Mouse (Mus musculus) skeletal muscle tissue, adult 2 months (tissue): ENCODE results near the gene Ralgds.
A peak's percentile ranks its signal among the peaks of the same experiment; 100 is the strongest.

Source experiments
- DNase-seq: peaks from one replicate; pipeline ENCODE4 v3.0.0-alpha.2; 2012; ENCODE audit warnings: low read depth, low spot score

Gene Ralgds

DNA sequence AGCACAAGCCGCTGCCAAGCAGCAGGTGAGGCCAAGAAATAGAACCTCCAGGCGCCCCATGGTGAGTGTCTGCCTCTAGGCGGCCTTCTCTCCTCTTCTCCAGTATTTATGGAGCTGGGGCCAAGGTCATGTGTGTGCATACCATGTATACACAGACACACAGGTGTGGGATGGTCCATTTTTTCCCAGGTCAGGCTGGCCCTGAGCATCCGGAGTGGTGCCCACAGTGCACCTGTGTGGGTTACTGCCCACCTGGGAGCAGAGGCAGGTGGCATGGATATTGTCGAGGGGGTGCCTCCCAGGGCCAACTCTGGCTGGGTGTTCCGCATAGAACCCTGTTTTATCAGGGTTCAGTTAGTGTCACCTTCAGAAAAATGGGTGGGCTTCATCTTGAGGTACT lies 50.4 kb downstream of the Ralgds start, which contains the start of gene Cel:
Cel (minus strand) TSS at position 101 of the 400 bp plus-strand sequence.
- no peak for DNase-seq

GRCm38 (mm10) chr2:28563830-28564229 lies 50.9 kb downstream of the Ralgds start:
- no peak for DNase-seq

DNA sequence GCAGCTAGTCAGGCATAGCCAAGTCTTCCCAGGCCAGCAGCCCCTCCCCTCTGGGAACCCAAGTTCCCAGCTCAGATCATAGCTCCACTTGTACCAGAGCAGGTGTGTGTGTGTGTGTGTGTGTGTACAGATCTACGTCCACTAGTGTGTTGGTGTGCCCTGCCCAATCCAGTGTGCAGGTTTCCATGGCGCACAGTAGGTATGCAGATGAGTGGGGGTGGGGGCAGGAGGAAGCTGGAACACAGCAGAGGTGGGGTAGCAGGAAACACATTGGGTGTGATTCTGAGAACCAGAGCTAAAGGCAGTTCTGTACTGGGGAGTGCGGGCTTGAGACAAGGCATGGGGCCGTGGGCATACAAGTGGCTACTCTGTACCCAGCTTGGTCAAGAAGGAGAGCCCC lies 51.5 kb downstream of the Ralgds start:
- no peak for DNase-seq

GRCm38 (mm10) chr2:28566545-28566944 lies 53.6 kb downstream of the Ralgds start:
- DNase-seq = no peak

DNA sequence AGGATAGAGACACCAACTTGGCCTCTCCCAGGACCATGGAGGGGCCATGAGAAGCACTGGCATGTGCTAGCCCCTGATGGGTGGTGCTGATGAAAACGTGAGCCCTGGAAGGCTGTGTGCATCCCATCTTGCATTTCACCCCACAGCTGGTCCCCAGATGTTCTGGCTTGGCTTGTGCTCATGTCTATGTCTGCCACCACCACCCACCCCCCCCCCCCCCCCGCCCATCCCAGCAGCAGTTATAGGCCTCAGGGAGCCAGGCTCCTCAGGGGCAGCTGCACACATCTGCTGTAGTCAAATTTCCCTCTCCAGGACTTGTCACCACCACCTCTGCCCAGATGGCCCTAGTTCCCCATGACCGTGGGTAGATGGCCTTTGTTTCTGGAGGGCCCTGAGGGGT lies 57.0 kb downstream of the Ralgds start:
- no peak for DNase-seq

DNA sequence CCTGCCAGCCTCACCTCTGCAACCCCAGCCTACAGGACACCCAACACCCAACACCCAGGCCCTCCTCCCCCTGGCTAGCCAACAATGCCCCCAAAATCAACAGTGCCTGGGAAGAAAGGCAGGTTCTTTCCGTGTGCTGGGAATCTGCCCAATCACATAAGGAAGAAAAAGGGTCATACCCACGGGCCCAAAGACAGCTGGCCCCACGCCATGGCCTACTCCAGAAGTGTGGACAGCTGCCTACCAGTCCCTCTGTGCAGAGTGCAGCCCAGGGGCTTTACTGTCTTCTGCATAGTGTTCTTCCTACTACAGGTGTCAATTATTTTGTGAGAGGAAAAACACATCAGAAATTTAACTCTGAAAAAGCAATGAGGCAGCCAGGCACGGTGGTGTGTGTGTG lies 62.4 kb downstream of the Ralgds start:
- DNase-seq = no peak

- DNase-seq = no peak
Measured at GRCm38 (mm10) chr2:28576815-28577214, 63.9 kb downstream of the Ralgds start.

DNA sequence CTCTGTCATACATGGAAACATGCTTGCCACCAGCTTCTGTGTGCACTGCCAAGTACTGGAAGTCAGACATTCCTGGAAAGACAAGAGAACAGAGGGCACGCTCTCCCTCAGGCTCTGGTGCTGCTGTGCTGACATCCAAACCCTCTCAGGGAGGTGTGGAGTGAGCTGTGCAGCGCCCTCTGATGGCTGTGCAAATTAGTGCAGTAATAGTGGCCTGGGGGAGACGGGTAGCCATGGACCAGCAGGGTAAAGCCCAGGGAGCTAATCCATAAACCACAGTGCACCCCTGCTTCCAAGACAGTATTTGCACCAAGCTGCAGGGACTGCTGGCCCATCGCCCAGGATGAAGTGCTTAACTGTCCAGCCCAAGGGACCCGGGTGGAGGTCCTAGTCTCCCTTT lies 65.1 kb downstream of the Ralgds start:
- DNase-seq = no peak

- DNase-seq = peak; percentile 75
Measured at GRCm38 (mm10) chr2:28582647-28583353, 69.9 kb downstream of the Ralgds start.

DNA sequence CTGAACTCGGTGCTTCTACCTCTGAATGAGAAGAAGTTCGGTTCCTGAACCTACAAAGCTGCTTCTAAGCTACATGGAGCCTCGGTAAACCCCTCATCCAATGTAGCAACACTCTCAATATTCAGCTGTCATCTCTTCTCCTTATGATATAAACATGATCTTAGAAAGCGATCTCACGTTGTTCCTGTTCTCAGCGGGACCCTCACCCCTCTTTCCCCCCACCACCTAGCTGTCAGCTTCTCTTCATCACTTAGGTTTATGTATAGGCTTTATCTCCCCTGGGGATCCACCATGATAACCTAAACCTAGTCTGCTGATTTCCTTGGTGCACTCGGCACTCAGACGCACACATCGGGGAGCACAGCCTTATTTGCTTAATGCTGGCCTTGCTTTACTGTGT lies 70.7 kb downstream of the Ralgds start, which contains the start of gene Gtf3c5:
Gtf3c5 (minus strand) TSS at position 101 of the 400 bp plus-strand sequence.
- no peak for DNase-seq

- DNase-seq = peak; percentile 80
Measured at GRCm38 (mm10) chr2:28585043-28585571, 72.2 kb downstream of the Ralgds start.

DNA sequence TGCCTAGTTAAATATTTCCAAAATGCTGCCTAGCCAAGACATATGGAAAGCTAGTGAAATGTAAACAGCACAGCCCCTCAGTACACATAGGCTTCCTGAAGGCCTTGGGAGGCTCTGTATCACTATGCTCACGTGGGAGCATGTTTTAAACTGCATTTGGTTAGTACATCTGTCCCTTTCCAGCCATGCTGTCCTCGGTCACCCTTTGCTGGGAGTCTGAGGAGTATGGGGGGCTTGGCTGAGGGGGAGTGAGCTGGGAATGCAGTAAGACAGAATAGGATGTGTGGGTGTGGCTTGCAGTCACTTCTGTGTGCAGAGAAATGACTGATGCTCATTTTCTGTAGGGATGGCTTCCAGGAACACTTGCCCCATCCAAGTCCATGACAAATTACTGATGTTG lies 72.8 kb downstream of the Ralgds start:
- DNase-seq = no peak

DNA sequence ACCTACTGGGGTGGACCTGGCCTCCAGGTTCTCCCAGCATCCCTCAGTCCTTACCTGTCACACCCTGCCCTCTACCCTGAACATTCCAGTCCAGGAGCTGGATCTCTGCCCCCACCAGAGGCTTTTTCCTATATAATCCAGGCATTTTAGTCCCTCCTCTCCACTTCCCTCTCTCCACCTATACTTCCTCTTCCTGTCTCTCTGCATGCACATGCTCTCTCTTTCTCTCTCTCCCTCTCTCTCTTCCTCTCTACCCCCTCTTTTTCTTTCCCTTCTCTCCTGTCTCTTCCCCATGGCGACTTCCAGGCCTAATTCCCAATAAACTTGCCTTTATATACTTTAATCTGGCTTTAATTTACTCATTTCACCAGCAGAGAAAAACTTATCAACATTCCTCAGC lies 75.6 kb downstream of the Ralgds start:
- DNase-seq = no peak

DNA sequence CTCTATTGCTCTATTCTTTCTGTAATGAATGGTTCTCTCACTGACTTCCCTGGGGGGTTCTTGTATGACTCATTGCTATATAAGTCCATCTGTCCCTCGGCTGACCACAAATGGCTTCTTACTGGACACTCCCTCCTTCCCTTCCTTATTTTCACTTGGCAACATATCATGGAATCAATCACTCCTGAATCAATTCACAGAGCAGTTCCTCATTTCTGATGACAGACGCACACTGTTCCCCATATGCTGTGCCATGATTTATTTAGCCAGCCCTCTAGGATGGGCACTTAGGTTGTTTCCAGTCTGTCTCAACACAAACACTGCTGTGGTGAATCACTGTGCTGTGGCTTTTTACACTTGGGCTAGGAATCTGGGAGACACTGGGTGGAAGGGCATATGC lies 78.6 kb downstream of the Ralgds start:
- peak; percentile 43 for DNase-seq

DNA sequence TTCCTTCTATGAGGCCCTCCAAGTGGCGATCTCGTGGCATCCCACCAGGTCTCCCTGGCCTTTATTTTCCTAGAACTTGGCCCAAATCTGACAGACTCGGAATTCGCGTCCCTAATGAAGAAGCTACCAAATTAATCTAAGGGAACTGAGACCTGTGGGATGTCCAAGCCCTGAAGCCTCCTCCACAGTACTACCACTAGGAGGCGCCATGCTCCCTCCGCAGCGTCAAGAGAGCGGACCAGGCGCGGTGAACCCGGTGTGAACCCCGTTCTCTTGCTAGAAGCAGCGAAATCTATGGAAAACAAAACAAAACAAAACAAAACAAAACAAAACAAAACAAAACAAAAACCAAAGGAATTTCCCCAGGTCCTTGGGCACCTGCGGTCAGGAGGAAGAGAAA lies 79.9 kb downstream of the Ralgds start:
- DNase-seq = peak; percentile 34

GRCm38 (mm10) chr2:28596021-28596420 lies 83.1 kb downstream of the Ralgds start:
- DNase-seq = no peak

- DNase-seq = no peak
Measured at GRCm38 (mm10) chr2:28596998-28597397, 84.1 kb downstream of the Ralgds start.

DNA sequence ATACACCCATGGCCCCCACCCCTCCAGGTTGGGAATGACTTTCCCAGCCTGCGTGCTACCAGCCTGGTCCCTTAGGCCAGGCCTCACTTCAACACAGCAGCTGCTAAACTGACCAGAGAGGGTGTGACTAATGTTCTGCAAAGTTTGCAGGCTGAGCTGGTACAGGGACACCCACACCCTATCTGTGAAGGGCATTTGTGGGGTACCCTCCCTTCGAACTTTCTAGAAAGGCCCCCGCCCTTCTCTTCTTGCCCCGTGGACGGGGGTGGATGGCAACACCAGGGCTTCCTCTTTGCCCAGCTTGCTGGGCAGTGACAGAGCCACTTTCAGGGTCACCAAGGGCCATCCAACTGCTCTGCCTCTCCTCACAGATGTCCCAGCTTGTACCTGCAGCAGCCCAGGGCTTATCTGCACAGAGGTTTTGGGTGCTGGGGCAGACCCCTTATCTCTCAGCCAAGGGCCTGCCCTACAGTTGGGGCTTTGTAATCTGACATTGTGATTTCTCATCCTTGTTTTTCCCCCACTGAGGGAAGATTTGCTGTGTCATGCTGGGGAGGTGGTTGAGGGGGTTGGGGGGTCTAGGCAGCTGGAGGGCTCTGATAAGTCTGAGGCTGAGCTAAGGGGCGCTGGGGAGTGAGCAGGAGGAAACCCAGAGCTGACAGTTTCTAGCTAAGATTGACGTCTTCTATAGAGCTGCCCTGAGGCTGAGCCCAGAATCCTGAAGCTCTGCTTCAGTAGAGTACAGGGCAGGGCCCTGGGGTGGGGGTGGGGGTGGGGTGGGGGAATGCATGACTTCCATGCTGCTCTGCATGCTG lies 85.0 kb downstream of the Ralgds start:
- no peak for DNase-seq

DNA sequence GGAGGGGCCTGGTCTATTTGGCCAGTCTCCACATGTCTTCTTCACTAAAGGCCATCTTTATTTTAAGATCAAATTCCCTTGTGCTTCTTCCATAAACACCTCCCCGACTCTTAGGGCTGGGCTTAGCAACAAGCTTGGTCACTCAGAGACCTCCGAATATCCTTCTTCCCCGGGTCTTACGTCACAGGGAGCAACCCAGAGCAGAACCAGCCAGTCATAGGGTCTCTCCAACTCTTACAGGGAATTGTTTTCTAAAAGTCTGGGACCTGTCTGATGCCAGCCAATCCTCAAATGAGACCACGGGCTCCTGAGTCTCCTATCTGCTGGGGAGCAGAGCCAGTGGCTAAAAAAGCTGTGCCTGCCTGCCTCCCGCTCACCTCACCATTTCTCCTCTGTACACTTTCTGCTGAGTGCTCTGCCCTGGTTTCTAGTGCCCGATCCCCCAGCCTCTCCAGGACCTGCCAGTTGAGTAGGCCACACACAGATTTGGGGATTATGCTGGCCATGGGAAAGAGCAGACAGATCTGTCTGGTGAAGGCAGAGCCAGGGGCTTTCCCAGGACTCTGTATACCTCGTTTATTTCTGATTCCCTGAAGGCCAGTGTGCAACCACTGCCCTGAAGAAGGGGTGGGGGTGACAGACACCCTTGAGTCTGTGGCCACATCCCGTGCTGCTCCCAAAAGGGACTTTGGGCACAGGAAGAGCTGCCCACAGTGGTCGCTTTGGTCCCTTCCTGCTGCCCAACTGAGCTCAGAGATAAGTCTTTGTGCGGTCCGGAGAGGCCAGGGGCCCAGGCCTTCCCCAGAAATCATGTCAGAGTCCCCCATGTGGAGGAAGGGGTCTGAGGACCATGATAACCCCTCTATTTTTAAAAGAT lies 86.0 kb downstream of the Ralgds start:
- DNase-seq = no peak

- DNase-seq = no peak
Measured at GRCm38 (mm10) chr2:28599569-28599900, 86.6 kb downstream of the Ralgds start.

DNA sequence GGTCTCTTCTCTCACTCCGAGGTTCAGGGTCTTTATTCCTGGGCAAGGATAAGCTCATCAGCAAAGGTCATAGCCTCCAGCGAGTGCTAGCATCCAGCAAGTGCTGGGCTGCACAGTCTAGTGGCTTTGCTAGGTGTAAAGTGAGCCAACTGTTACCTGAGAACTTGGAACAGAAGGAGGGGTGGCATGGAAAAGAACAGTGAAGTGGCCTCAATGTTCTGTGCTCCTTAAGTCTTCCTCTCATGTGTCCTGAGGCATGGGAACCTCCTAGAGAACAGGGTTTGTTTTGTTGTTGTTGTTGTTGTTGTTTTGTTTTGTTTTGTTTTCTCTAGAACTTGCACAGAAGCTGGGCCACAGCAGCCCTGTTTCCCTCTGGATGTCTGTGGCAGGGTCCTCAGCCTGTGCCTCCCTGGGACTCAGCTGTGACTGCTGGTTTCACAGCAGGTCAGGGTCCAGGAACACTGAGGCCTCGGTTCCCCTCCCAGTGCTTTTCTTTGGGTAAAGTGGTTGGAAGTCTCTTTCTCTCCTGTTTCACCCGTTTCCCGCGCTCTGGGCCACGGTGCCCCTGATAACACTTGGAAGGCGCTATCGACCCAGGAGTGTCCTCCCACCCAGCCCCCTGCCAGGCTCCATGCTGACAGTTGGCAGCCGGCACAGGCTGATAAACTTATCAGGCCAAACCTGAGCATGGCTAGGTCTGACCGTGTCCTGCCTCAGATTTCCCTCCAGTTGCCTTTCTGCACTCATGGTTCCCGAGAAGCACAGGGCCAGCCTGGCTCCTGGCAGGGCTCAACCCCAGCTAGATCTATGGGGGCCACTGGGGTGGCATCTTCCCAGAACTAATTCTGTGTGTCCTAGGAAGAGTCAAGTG lies 89.0 kb downstream of the Ralgds start:
- DNase-seq = no peak
